Mouse (Mus musculus) hindbrain, embryonic 11.5 days (tissue): ENCODE measurements around the gene Prss45. TPM values are rescaled to one million over a fixed set of nuclear protein-coding genes. Genes with fewer than 3 reads are reported as not detected.

Experiments
- ATAC-seq: fragments of 200-750 bp; cut with Nextera tagmentation; 2 replicates; pipeline ENCODE4 v1.8.0; 2017; ENCODE audit warnings: mild to moderate bottlenecking, moderate TSS enrichment, moderate library complexity; ENCODE audit not compliant: low FRiP score
- DNase-seq: peaks from one replicate; pipeline ENCODE4 v3.0.0-alpha.2; 2015; ENCODE audit warnings: low spot score
- H3K27ac ChIP-seq: fragments of 300-500 bp; sonication (generic); 2 replicates; pipeline ENCODE4 v1.5.1; 2014; ENCODE audit warnings: mild to moderate bottlenecking, low read depth, low read length
- H3K27me3 ChIP-seq: fragments of 300-500 bp; sonication (generic); 2 replicates; pipeline ENCODE4 v1.6.1; 2014; ENCODE audit warnings: mild to moderate bottlenecking, low read length, moderate library complexity, mixed read lengths; ENCODE audit not compliant: control insufficient read depth, insufficient read depth
- H3K36me3 ChIP-seq: fragments of 300-500 bp; sonication (generic); 2 replicates; pipeline ENCODE4 v1.6.1; 2014; ENCODE audit warnings: mild to moderate bottlenecking, low read length, moderate library complexity, mixed read lengths; ENCODE audit not compliant: control insufficient read depth, insufficient read depth
- H3K4me1 ChIP-seq: fragments of 300-500 bp; sonication (generic); replicated peaks from 2 replicates; pipeline ENCODE4 v1.6.1; 2014; ENCODE audit warnings: low read length, mixed read lengths; ENCODE audit not compliant: control insufficient read depth, insufficient read depth
- H3K4me2 ChIP-seq: fragments of 300-500 bp; sonication (generic); replicated peaks from 2 replicates; pipeline ENCODE4 v1.6.1; 2014; ENCODE audit warnings: mild to moderate bottlenecking, low read depth, low read length
- H3K4me3 ChIP-seq: fragments of 300-500 bp; sonication (generic); 2 replicates; pipeline ENCODE4 v1.5.1; 2014; ENCODE audit warnings: low read depth, low read length
- H3K9ac ChIP-seq: fragments of 300-500 bp; sonication (generic); 2 replicates; pipeline ENCODE4 v1.6.1; 2014; ENCODE audit warnings: low read depth, low read length
- H3K9me3 ChIP-seq: fragments of 300-500 bp; sonication (generic); 2 replicates; pipeline ENCODE4 v1.6.1; 2016; ENCODE audit warnings: low read length; ENCODE audit not compliant: control insufficient read depth
- WGBS: fragments of 180-500 bp; shearing (Covaris S2); extraction: QIAGEN DNeasy Blood & Tissue Kit; methylation state at CpG from one replicate; pipeline ENCODE4 v1.1.7; 2014; 5-methylcytosine and 5-hydroxymethylcytosine counted together
- polyA plus RNA-seq: library from polyadenylated mRNA; unstranded; fragments of >200 nt; fragmentation: Nextera tagmentation; extraction: Ambion mirVana; gene quantifications from 2 replicates; pipeline ENCODE4 v1.2.1, GENCODE M21; 2014

Gene Prss45
- 0.13 TPM in 1 of 2 replicates, not detected in the other for polyA plus RNA-seq

- Histone ChIP-seq H3K4me1 (no peaks in the 10 kb centered on the region), H3K4me2 (no peak within 1 kb of the TSS), H3K27ac (no peak within 1 kb of the TSS), H3K27me3 (no peaks in the 10 kb centered on the region), H3K9ac (no peak within 1 kb of the TSS), H3K9me3 (no peaks in the 10 kb centered on the region), H3K36me3 (no peaks in the 10 kb centered on the region), H3K4me3 (no peak within 1 kb of the TSS)
- DNase-seq (no peak), ATAC-seq (no peak)
- WGBS: 82% methylated on average over 19 of the region's 19 CpGs
Measured at GRCm38 (mm10) chr9:110834411-110834810, at the start of gene Prss45. Prss45 (plus strand) TSS chr9:110834588.

GRCm38 (mm10) chr9:110788169-110788568 lies 46.2 kb upstream of the Prss45 start:
- WGBS: 92% methylated on average over 3 of the region's 3 CpGs
- DNase-seq: no peak
- no peaks in the 10 kb centered on the region for H3K27me3 ChIP-seq
- no peak overlapping the region for H3K9ac ChIP-seq
- H3K9me3 ChIP-seq: no peaks in the 10 kb centered on the region
- H3K27ac ChIP-seq: no peak overlapping the region
- H3K4me3 ChIP-seq: no peak overlapping the region
- ATAC-seq: no peak
- H3K4me2 ChIP-seq: no peak overlapping the region
- H3K4me1 ChIP-seq: no peaks in the 10 kb centered on the region
- H3K36me3 ChIP-seq: no peaks in the 10 kb centered on the region

GRCm38 (mm10) chr9:110790462-110790861 lies 43.9 kb upstream of the Prss45 start:
- WGBS: 75% methylated on average over 4 of the region's 4 CpGs
- Histone ChIP-seq H3K4me1 (no peaks in the 10 kb centered on the region), H3K9me3 (no peaks in the 10 kb centered on the region), H3K27ac (no peak overlapping the region), H3K27me3 (no peaks in the 10 kb centered on the region), H3K36me3 (no peaks in the 10 kb centered on the region), H3K9ac (no peak overlapping the region), H3K4me2 (no peak overlapping the region), H3K4me3 (no peak overlapping the region)
- DNase-seq: no peak
- ATAC-seq: no peak

GRCm38 (mm10) chr9:110797013-110797412 lies 37.4 kb upstream of the Prss45 start:
- DNase-seq: no peak
- H3K4me1 ChIP-seq: no peaks in the 10 kb centered on the region
- no peaks in the 10 kb centered on the region for H3K36me3 ChIP-seq
- H3K27me3 ChIP-seq: no peaks in the 10 kb centered on the region
- H3K4me2 ChIP-seq: no peak overlapping the region
- H3K9ac ChIP-seq: no peak overlapping the region
- 89% methylated on average over 10 of the region's 10 CpGs for WGBS
- no peak overlapping the region for H3K4me3 ChIP-seq
- H3K27ac ChIP-seq: no peak overlapping the region
- no peak for ATAC-seq
- H3K9me3 ChIP-seq: no peaks in the 10 kb centered on the region

GRCm38 (mm10) chr9:110797866-110798265 lies 36.5 kb upstream of the Prss45 start, which contains the start of gene Prss42:
Prss42 (plus strand) TSS chr9:110798166.
- H3K27ac ChIP-seq: no peak within 1 kb of the TSS
- ATAC-seq: no peak
- no peaks in the 10 kb centered on the region for H3K4me1 ChIP-seq
- DNase-seq: no peak
- no peaks in the 10 kb centered on the region for H3K36me3 ChIP-seq
- H3K4me3 ChIP-seq: no peak within 1 kb of the TSS
- H3K4me2 ChIP-seq: no peak within 1 kb of the TSS
- no peaks in the 10 kb centered on the region for H3K27me3 ChIP-seq
- no peak within 1 kb of the TSS for H3K9ac ChIP-seq
- no peaks in the 10 kb centered on the region for H3K9me3 ChIP-seq
- 90% methylated on average over 14 of the region's 14 CpGs for WGBS

GRCm38 (mm10) chr9:110800834-110801479 lies 33.4 kb upstream of the Prss45 start:
- Histone ChIP-seq H3K9ac (no peak overlapping the region), H3K9me3 (no peaks in the 10 kb centered on the region), H3K4me2 (no peak overlapping the region), H3K4me3 (no peak overlapping the region), H3K27ac (no peak overlapping the region), H3K36me3 (no peaks in the 10 kb centered on the region), H3K27me3 (no peaks in the 10 kb centered on the region), H3K4me1 (no peaks in the 10 kb centered on the region)
- WGBS: 91% methylated on average over 8 of the region's 8 CpGs
- ATAC-seq (no peak), DNase-seq (no peak)

GRCm38 (mm10) chr9:110803294-110803693 lies 31.1 kb upstream of the Prss45 start:
- H3K9ac ChIP-seq: no peak overlapping the region
- H3K9me3 ChIP-seq: no peaks in the 10 kb centered on the region
- H3K4me2 ChIP-seq: no peak overlapping the region
- ATAC-seq (no peak), DNase-seq (no peak)
- H3K4me3 ChIP-seq: no peak overlapping the region
- H3K27me3 ChIP-seq: no peaks in the 10 kb centered on the region
- 72% methylated on average over 4 of the region's 4 CpGs for WGBS
- H3K4me1 ChIP-seq: no peaks in the 10 kb centered on the region
- no peaks in the 10 kb centered on the region for H3K36me3 ChIP-seq
- no peak overlapping the region for H3K27ac ChIP-seq

GRCm38 (mm10) chr9:110810051-110810450 lies 24.3 kb upstream of the Prss45 start:
- Histone ChIP-seq H3K4me2 (no peak overlapping the region), H3K9ac (no peak overlapping the region), H3K36me3 (no peaks in the 10 kb centered on the region), H3K9me3 (no peaks in the 10 kb centered on the region), H3K27ac (no peak overlapping the region), H3K4me1 (no peaks in the 10 kb centered on the region), H3K27me3 (no peaks in the 10 kb centered on the region), H3K4me3 (no peak overlapping the region)
- 85% methylated on average over 4 of the region's 4 CpGs for WGBS
- DNase-seq (no peak), ATAC-seq (no peak)

GRCm38 (mm10) chr9:110813789-110814188 lies 20.6 kb upstream of the Prss45 start, which contains the start of gene Prss44:
Prss44 (plus strand) TSS chr9:110813994.
- no peaks in the 10 kb centered on the region for H3K4me1 ChIP-seq
- no peaks in the 10 kb centered on the region for H3K36me3 ChIP-seq
- no peak for DNase-seq
- no peak within 1 kb of the TSS for H3K27ac ChIP-seq
- H3K27me3 ChIP-seq: no peaks in the 10 kb centered on the region
- H3K4me2 ChIP-seq: no peak within 1 kb of the TSS
- H3K9ac ChIP-seq: no peak within 1 kb of the TSS
- no peaks in the 10 kb centered on the region for H3K9me3 ChIP-seq
- ATAC-seq: no peak
- H3K4me3 ChIP-seq: no peak within 1 kb of the TSS
- WGBS: 64% methylated on average over 18 of the region's 18 CpGs
